Mouse (Mus musculus) left cerebral cortex, postnatal 36 days (tissue): ENCODE results near the gene Spint3. TPM values are rescaled to one million over a fixed set of nuclear protein-coding genes. Genes with fewer than 3 reads are reported as not detected.
A peak's percentile ranks its signal among the peaks of the same experiment; 100 is the strongest.

ENCODE experiments used
- DNase-seq, 2 experiments: peaks; one replicate each; pipeline ENCODE4 v3.0.0; 2021 to 2022; ENCODE audit warnings: low spot score in 2 of 2, mixed read lengths in 1 of 2
- intact Hi-C: fragments of 180-260 bp; cut with DNase I; formaldehyde crosslinking; loops from one replicate; pipeline ENCODE4 v1.15.1; 2025
- total RNA-seq, 2 experiments: library from RNA; stranded (reverse); gene quantifications; 2 replicates each; pipeline ENCODE4 v1.2.3; 2021

Gene Spint3
- total RNA-seq, 2 experiments from 2014 or later, result not detected

- intact Hi-C loops, result loop anchor here (5.0 kb wide), 1 partner anchor 71 kb away; the partner anchor contains the start of gene Dbndd2
Observed at GRCm38 (mm10) chr2:164558426-164558825, 14.8 kb downstream of the Spint3 start.

GRCm38 (mm10) chr2:164551502-164551901, 21.8 kb downstream of the Spint3 start:
- intact Hi-C loops, result no loop called here
- no peak for DNase-seq

More at GRCm38 (mm10) chr2:164558426-164558825, 14.8 kb downstream of the Spint3 start:
- peak in 1 of 2 experiments; percentile 25 for DNase-seq

- intact Hi-C loops, result no loop called here
Observed at GRCm38 (mm10) chr2:164550895-164551269, 22.4 kb downstream of the Spint3 start.

GRCm38 (mm10) chr2:164549963-164550894, 23.0 kb downstream of the Spint3 start:
- peak; percentile 46 to 58 for DNase-seq
- intact Hi-C loops, result no loop called here

More at GRCm38 (mm10) chr2:164550895-164551269, 22.4 kb downstream of the Spint3 start:
- no peak for DNase-seq

- no peak for DNase-seq
- intact Hi-C loops, result no loop called here
Observed at GRCm38 (mm10) chr2:164549338-164549737, 23.9 kb downstream of the Spint3 start.

- DNase-seq, result no peak
- intact Hi-C loops, result no loop called here
Observed at GRCm38 (mm10) chr2:164544454-164545097, 28.7 kb downstream of the Spint3 start.

GRCm38 (mm10) chr2:164543745-164544144, 29.5 kb downstream of the Spint3 start:
- DNase-seq, result no peak
- intact Hi-C loops, result no loop called here

- intact Hi-C loops, result no loop called here
Observed at GRCm38 (mm10) chr2:164542598-164542997, 30.7 kb downstream of the Spint3 start.

GRCm38 (mm10) chr2:164542132-164542531, 31.1 kb downstream of the Spint3 start:
- intact Hi-C loops, result no loop called here
- DNase-seq, result peak; percentile 64 to 78

More at GRCm38 (mm10) chr2:164542598-164542997, 30.7 kb downstream of the Spint3 start:
- no peak for DNase-seq

- no peak for DNase-seq
- intact Hi-C loops, result no loop called here
Observed at GRCm38 (mm10) chr2:164540652-164541427, 32.4 kb downstream of the Spint3 start.

GRCm38 (mm10) chr2:164537003-164537402, 36.3 kb downstream of the Spint3 start:
- no peak for DNase-seq
- intact Hi-C loops, result no loop called here

GRCm38 (mm10) chr2:164534315-164534714, 38.9 kb downstream of the Spint3 start:
- DNase-seq, result no peak
- intact Hi-C loops, result loop anchor here (5.0 kb wide), 2 partner anchors 67 to 117 kb away; no protein-coding TSS in a partner anchor

- intact Hi-C loops, result loop anchor here (5.0 kb wide), 2 partner anchors 64 to 114 kb away; no protein-coding TSS in a partner anchor
- DNase-seq, result peak; percentile 67 to 73
Observed at GRCm38 (mm10) chr2:164531169-164531568, 42.1 kb downstream of the Spint3 start.

GRCm38 (mm10) chr2:164528557-164528956, 44.7 kb downstream of the Spint3 start:
- no peak for DNase-seq
- intact Hi-C loops, result no loop called here

GRCm38 (mm10) chr2:164523301-164523773, 49.9 kb downstream of the Spint3 start:
- intact Hi-C loops, result no loop called here

GRCm38 (mm10) chr2:164522280-164522679, 51.0 kb downstream of the Spint3 start:
- no peak for DNase-seq
- intact Hi-C loops, result no loop called here

More at GRCm38 (mm10) chr2:164523301-164523773, 49.9 kb downstream of the Spint3 start:
- no peak for DNase-seq

GRCm38 (mm10) chr2:164521841-164522240, 51.4 kb downstream of the Spint3 start:
- no peak for DNase-seq
- intact Hi-C loops, result no loop called here

GRCm38 (mm10) chr2:164520782-164521181, 52.5 kb downstream of the Spint3 start:
- DNase-seq, result no peak

More at GRCm38 (mm10) chr2:164520782-164521181, 52.5 kb downstream of the Spint3 start:
- intact Hi-C loops, result no loop called here
